In genomic region chr16:51315608-51316007, GRCm38 (mm10) we compare ENCODE assay signal across 8 mouse cellular contexts.
DNase-seq lines count a peak whose midpoint lies in the region; ATAC-seq and TF ChIP-seq lines count a peak whose summit lies in the region.

No protein-coding gene starts in this region.

- no peaks in the 10 kb centered on the region for H3K36me3 ChIP-seq in kidney, adult 2 months (ENCODE audit: control insufficient read depth, insufficient read depth, low read length)

- DNase-seq in kidney, adult 2 months = peak; percentile 57
- no peak for DNase-seq in kidney, adult 18-20 months
- peak; percentile 7 for DNase-seq in urinary bladder, postnatal 25 days (ENCODE audit: low spot score)
- no peak for DNase-seq in urinary bladder, postnatal 10 days (ENCODE audit: low spot score)
- peak; percentile 57 for DNase-seq in cerebellum, adult 9-10 months
- peak; percentile 81 for DNase-seq in retina, embryonic 14.5 days (ENCODE audit: low spot score)
- DNase-seq in yolk sac, embryonic 10.5 days (ENCODE audit: low spot score) = no peak

- peak; percentile 93 for ATAC-seq in inflammation-experienced regulatory T-cells, adult 6 months

- WGBS in kidney, adult 2 months = 10% methylated on average over 6 of the region's 6 CpGs

- no peak for TF ChIP-seq POLR2A in kidney, adult 2 months (IDR thresholded peaks at IDR 0.05; ENCODE audit: low read depth, low read length)

- H3K27ac ChIP-seq in kidney, adult 2 months (ENCODE audit: insufficient read depth, low read depth, low read length) = no peak overlapping the region

- H3K27me3 ChIP-seq in kidney, adult 2 months (replicated peaks; ENCODE audit: control insufficient read depth, insufficient read depth, low read length) = no peaks in the 10 kb centered on the region

- H3K4me3 ChIP-seq in kidney, adult 2 months (ENCODE audit: insufficient read depth, low read depth, low read length) = no peak overlapping the region

- no peaks in the 10 kb centered on the region; the same call in 1 of the 2 replicates for H3K4me1 ChIP-seq in kidney, adult 2 months (ENCODE audit: control insufficient read depth, insufficient read depth, low read length)

- TF ChIP-seq CTCF in kidney, adult 2 months (conservative IDR thresholded peaks at IDR 0.05; ENCODE audit: insufficient read depth, insufficient read length, low read depth, low read length) = no peak

Comparison
In these comparisons a context has a peak if more than half of its experiments do, and no peak if none do; other contexts are left out.
1. DNase-seq: peak in kidney, adult 2 months (single experiment), urinary bladder, postnatal 25 days (single experiment), cerebellum, adult 9-10 months (single experiment) and retina, embryonic 14.5 days (single experiment); none in kidney, adult 18-20 months (single experiment), urinary bladder, postnatal 10 days (single experiment) and yolk sac, embryonic 10.5 days (single experiment).